Mouse (Mus musculus) heart, embryonic 13.5 days (tissue): ENCODE results near the gene Uba52. TPM values are rescaled to one million over a fixed set of nuclear protein-coding genes. Genes with fewer than 3 reads are reported as not detected.
"Not testable (repeated sequence)": the region's sequence is repeated elsewhere in the genome, so short reads cannot be mapped to it uniquely, and the experiment has no call there.

Experiments
- ATAC-seq: fragments of 200-750 bp; cut with Nextera tagmentation; 2 replicates; pipeline ENCODE4 v1.8.0; 2017; ENCODE audit warnings: moderate TSS enrichment; ENCODE audit not compliant: insufficient number of reproducible peaks, low FRiP score, low TSS enrichment; ENCODE audit errors: extremely low read depth
- H3K27ac ChIP-seq: fragments of 300-500 bp; sonication (generic); replicated peaks from 2 replicates; pipeline ENCODE4 v1.5.1; 2015; ENCODE audit warnings: moderate library complexity, mild to moderate bottlenecking, inconsistent platforms
- H3K27me3 ChIP-seq: fragments of 300-500 bp; sonication (generic); replicated peaks from 2 replicates; pipeline ENCODE4 v1.6.1; 2015; ENCODE audit warnings: mild to moderate bottlenecking, inconsistent platforms
- H3K36me3 ChIP-seq: fragments of 300-500 bp; sonication (generic); 2 replicates; pipeline ENCODE4 v1.6.1; 2015; ENCODE audit warnings: mild to moderate bottlenecking, inconsistent platforms
- H3K4me1 ChIP-seq: fragments of 300-500 bp; sonication (generic); 2 replicates; pipeline ENCODE4 v1.6.1; 2015; ENCODE audit warnings: inconsistent platforms
- H3K4me2 ChIP-seq: fragments of 300-500 bp; sonication (generic); 2 replicates; pipeline ENCODE4 v1.6.1; 2015; ENCODE audit warnings: inconsistent platforms, mild to moderate bottlenecking, moderate library complexity
- H3K4me3 ChIP-seq: fragments of 300-500 bp; sonication (generic); 2 replicates; pipeline ENCODE4 v1.5.1; 2015; ENCODE audit warnings: moderate library complexity, mild to moderate bottlenecking, inconsistent platforms
- H3K9ac ChIP-seq: fragments of 300-500 bp; sonication (generic); 2 replicates; pipeline ENCODE4 v1.6.1; 2015; ENCODE audit warnings: inconsistent platforms, mild to moderate bottlenecking, moderate library complexity
- H3K9me3 ChIP-seq: fragments of 300-500 bp; sonication (generic); 2 replicates; pipeline ENCODE4 v1.6.1; 2016; ENCODE audit warnings: inconsistent platforms
- WGBS: fragments of 180-500 bp; shearing (Covaris S2); methylation state at CpG from one replicate; pipeline ENCODE4 v1.1.7; 2015; ENCODE audit warnings: mixed read lengths; 5-methylcytosine and 5-hydroxymethylcytosine counted together
- polyA plus RNA-seq: library from polyadenylated mRNA; unstranded; fragments of >200 nt; fragmentation: Nextera tagmentation; extraction: Ambion mirVana; gene quantifications from 2 replicates; pipeline ENCODE4 v1.2.1, GENCODE M21; 2015

Gene Uba52
- polyA plus RNA-seq, 1 experiment from 2014 or later: 842 TPM

DNA sequence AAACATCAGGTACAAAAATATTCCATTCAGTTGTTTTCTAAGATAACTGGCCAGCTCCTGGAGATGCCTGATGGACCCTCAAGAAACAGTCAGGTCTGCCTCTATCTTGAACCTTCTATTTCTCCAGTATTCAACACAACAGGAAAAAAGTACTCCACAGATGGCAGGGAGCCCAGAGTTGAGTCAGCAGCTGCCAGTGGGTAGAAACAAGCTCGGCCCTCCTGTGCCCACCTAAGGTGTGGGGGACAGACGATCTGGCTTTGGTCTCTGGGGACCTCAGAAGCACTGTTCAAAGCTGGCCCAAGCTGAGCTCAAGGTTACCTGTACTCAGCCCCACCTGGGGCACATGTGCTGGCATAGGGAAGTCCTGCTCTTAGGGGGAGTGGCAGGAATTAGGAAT lies 2.8 kb upstream of the Uba52 start:
- no peaks in the 10 kb centered on the region for H3K27me3 ChIP-seq
- peaks cover 38% of the 10 kb centered on the region for H3K4me1 ChIP-seq
- H3K9ac ChIP-seq: peak overlapping the region; percentile 54
- H3K9me3 ChIP-seq: no peaks in the 10 kb centered on the region
- H3K36me3 ChIP-seq: peaks cover 67% of the 10 kb centered on the region
- 49% methylated on average over 2 of the region's 2 CpGs for WGBS
- H3K4me3 ChIP-seq: no peak overlapping the region
- ATAC-seq: no peak
- H3K27ac ChIP-seq: peak overlapping the region; percentile 36
- no peak overlapping the region for H3K4me2 ChIP-seq

DNA sequence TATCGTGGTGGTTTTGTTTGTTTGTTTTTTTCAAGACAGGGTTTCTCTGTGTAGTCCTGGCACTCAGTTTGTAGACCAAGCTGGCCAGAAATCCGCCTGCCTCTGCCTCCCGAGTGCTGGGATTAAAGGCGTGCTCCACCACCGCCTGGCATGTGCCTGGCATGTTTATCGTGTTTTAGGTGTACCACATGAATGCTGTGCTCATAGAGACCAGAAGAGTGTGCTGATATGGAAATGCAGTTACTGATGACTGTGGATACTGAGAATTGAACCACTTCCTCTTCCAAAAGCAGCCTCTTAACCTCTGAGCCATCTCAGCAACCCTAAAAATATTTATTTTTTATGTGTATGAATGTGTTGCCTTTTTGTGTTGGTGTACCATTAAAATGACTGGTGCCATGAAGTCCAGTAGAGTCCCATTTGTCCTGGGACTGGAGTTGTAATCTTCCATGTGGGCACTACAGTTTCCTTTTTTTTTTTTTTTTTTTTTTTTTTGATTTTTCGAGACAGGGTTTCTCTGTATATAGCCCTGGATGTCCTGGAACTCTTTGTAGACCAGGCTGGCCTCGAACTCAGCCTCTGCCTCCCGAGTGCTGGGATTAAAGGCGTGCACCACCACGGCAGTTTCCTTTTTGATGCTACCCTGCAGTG lies 1.8 kb upstream of the Uba52 start:
- Histone ChIP-seq H3K4me2 (peak overlapping the region; percentile 89; the same call in 1 of the 2 replicates), H3K9me3 (no peaks in the 10 kb centered on the region), H3K27ac (peak overlapping the region; percentile 36; the same call in 1 of the 2 replicates), H3K4me3 (no peak overlapping the region), H3K36me3 (peaks cover 67% of the 10 kb centered on the region), H3K9ac (no peak overlapping the region), H3K27me3 (no peaks in the 10 kb centered on the region), H3K4me1 (peaks cover 45% of the 10 kb centered on the region)
- ATAC-seq: no peak
- WGBS: 87% methylated on average over 11 of the region's 11 CpGs

DNA sequence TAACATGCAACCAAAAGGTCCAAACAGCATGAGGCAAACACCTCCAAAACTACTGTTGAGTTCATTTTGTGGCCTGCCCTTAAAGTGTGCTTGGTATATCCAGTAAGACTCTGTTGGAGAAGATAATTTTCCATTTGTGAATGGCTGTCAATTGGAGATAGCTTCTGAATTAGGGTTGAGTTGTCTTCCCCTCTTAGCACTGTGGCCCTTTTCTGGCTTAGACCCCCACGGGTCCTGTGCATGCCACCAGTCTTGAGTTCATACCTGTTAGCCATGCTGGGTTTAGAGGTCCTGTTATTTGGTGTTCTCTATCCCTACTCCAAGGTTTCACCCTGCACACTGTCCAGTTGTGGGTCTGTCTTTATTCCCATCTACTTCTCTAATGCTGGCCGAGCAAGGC lies 1.2 kb upstream of the Uba52 start:
- H3K27ac ChIP-seq: no peak overlapping the region
- peak overlapping the region; percentile 89; the same call in 1 of the 2 replicates for H3K4me2 ChIP-seq
- 89% methylated on average over 2 of the region's 2 CpGs for WGBS
- no peaks in the 10 kb centered on the region for H3K9me3 ChIP-seq
- H3K27me3 ChIP-seq: no peaks in the 10 kb centered on the region
- H3K4me3 ChIP-seq: no peak overlapping the region; the same call in 1 of the 2 replicates
- peaks cover 70% of the 10 kb centered on the region for H3K36me3 ChIP-seq
- peaks cover 51% of the 10 kb centered on the region for H3K4me1 ChIP-seq
- no peak overlapping the region for H3K9ac ChIP-seq
- no peak for ATAC-seq

DNA sequence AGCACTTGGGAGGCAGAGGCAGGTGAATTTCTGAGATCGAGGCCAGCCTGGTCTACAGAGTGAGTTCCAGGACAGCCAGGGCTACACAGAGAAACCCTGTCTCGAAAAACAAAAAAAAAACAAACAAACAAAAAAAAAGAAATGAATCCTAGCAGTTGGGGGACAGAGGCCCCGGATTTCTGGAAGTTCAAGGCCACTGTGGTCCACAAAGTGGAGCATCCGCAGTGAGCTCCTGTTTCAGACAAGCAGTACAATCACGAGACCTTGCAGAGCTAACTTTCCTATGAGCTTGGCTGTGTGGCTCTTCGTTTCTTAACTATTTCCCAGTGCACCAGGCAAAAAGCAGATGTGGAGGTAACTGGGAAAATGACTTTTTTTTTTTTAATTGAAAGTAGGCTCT lies 573 bp upstream of the Uba52 start:
- not testable (repeated sequence) for ATAC-seq, H3K9me3 ChIP-seq, H3K27me3 ChIP-seq
- peak overlapping the region; percentile 89 for H3K4me2 ChIP-seq
- peaks cover 64% of the 10 kb centered on the region for H3K36me3 ChIP-seq
- H3K9ac ChIP-seq: peak overlapping the region; percentile 99
- H3K4me3 ChIP-seq: peak overlapping the region; percentile 98
- H3K4me1 ChIP-seq: peaks cover 52% of the 10 kb centered on the region
- WGBS: 75% methylated on average over 6 of the region's 6 CpGs
- H3K27ac ChIP-seq: peak overlapping the region; percentile 98

DNA sequence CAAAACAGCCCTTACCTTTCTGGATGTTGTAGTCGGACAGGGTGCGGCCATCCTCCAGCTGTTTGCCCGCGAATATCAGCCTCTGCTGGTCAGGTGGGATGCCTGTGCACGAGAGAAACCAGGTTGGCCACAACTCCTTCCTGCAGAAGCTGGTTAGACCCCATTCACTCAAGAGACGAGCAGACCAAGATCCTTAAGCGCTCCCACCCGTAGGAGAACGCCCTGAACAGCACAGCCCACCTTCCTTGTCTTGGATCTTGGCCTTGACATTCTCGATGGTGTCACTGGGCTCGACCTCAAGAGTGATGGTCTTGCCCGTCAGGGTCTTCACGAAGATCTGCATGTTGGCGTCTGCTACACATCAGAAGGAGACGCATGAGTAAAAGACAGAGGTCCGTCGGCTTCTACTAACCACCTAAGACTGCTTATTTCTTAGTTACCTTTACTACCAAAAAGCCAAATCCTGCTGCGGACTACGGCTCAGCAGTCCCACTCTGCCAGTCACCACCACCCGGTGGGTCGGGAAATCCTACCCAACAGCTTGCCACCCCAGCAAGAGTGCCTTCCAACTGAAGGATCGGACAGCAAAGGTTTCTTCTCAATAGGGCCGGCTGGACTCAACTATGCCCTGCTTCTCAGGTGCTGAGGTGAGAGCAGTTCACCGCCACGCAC lies 1.2 kb downstream of the Uba52 start:
- Histone ChIP-seq H3K36me3 (peaks cover 52% of the 10 kb centered on the region), H3K4me3 (peak overlapping the region; percentile 98), H3K27ac (peak overlapping the region; percentile 98), H3K27me3 (no peaks in the 10 kb centered on the region), H3K4me2 (peak overlapping the region; percentile 89), H3K4me1 (peaks cover 70% of the 10 kb centered on the region), H3K9ac (peak overlapping the region; percentile 99), H3K9me3 (no peaks in the 10 kb centered on the region)
- WGBS: 7% methylated on average over 25 of the region's 25 CpGs
- ATAC-seq: no peak

DNA sequence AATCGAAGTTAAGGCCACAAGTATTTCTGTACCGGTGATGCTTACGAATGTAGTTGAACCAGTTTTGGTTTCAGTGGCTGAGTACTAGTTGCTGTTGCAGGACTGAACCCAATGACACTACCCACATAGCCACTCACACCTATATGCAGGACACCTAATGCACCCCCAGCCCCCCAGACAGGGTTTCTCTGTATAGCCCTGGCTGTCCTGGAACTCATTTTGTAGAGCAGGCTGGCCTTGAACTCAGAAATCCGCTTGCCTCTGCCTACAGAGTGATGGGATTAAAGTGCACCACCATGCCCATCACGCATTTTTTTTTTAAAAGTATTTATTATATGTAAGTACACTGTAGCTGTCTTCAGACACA lies 3.6 kb downstream of the Uba52 start:
- peaks cover 22% of the 10 kb centered on the region for H3K27me3 ChIP-seq
- H3K9me3 ChIP-seq: no peaks in the 10 kb centered on the region
- H3K9ac ChIP-seq: peak overlapping the region; percentile 95
- peak overlapping the region; percentile 73 for H3K4me3 ChIP-seq
- peaks cover 35% of the 10 kb centered on the region for H3K36me3 ChIP-seq
- H3K4me1 ChIP-seq: peaks cover 80% of the 10 kb centered on the region
- no peak for ATAC-seq
- 61% methylated on average over 5 of the region's 5 CpGs for WGBS
- H3K4me2 ChIP-seq: peak overlapping the region; percentile 82
- H3K27ac ChIP-seq: peak overlapping the region; percentile 95; the same call in 1 of the 2 replicates

DNA sequence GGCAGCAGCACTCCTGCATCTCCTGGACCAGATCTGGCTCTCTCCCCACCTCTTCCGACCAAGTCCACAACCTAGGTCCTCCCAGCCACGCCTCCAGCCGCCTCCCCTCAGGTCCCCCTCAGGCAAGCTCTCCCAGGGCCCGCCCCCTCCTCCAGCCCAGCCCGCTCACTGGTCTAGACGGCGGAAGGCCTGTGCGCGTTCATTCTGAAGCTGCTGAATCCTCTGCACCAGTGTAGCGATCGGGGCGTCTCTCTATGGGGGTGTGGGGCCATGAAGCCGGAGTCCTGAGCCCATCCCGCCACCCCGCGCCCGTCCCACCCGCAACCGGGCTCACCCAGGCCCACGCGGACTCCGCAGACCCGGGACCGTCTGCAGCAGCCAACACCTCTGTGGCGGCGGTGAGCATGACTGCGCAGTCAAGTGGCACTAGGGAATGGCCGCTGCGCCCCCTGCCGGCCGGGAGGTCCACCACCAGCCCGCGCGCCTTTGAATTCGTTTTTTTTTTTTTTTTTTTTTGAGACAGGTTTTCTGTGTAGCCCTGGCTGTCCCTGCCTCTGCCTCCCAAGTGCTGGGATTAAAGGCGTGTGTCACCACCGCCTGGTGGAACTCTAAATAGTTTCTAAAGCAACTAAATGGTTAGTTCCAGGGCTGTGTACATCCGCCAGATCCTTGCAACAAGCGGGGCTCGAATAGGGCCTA lies 4.1 kb downstream of the Uba52 start, which contains the start of gene Rex1bd:
TSS of gene Rex1bd (minus strand) at position 425 of the 699 bp plus-strand sequence.
- H3K4me1 ChIP-seq: peaks cover 81% of the 10 kb centered on the region
- peak; percentile 81 for ATAC-seq

DNA sequence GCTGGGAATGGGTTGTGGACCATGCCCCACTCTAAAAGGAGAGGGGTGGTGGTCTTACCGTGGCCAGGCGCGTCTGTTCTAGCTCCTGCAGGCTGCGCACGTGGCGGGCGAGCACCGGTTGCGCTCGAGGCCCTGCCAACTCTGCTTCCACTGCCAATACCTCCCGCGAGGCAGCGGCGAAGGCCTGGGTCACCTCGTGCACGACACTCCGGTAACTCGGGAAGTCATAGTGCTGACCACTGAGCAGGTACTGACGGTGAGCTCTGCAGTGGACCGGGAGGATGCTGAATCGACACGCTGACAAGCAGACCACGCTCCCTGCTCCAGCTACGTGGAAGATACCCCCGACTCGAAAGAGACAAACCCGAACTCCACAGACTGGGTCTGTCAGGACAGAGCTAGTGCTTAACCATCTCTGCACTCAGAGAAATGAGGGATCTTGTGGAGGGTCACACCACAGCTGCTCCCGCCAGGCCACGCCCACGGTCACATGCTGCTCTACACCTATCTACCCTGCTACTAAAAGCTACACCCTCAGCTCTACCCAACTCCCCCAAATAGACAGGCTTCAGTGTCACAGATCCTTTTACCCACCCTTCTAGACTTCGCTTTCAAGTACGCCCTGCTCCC lies 4.8 kb downstream of the Uba52 start:
- Histone ChIP-seq H3K4me1 (peaks cover 81% of the 10 kb centered on the region), H3K9ac (peak overlapping the region; percentile 95), H3K4me2 (peak overlapping the region; percentile 82), H3K27ac (peak overlapping the region; percentile 95), H3K4me3 (peak overlapping the region; percentile 73), H3K9me3 (no peaks in the 10 kb centered on the region), H3K36me3 (peaks cover 35% of the 10 kb centered on the region), H3K27me3 (peaks cover 33% of the 10 kb centered on the region)
- ATAC-seq: peak; percentile 5; the same call in 1 of the 2 replicates
- WGBS: 40% methylated on average over 32 of the region's 32 CpGs

More for the DNA sequence above, 4.1 kb downstream of the Uba52 start, which contains the start of gene Rex1bd:
- Histone ChIP-seq H3K4me2 (peak within 1 kb of the TSS; percentile 82), H3K27me3 (peaks cover 27% of the 10 kb centered on the region), H3K9me3 (no peaks in the 10 kb centered on the region), H3K9ac (peak within 1 kb of the TSS; percentile 95), H3K27ac (peak within 1 kb of the TSS; percentile 95), H3K4me3 (peak within 1 kb of the TSS; percentile 73), H3K36me3 (peaks cover 35% of the 10 kb centered on the region)
- 3% methylated on average over 40 of the region's 40 CpGs for WGBS

DNA sequence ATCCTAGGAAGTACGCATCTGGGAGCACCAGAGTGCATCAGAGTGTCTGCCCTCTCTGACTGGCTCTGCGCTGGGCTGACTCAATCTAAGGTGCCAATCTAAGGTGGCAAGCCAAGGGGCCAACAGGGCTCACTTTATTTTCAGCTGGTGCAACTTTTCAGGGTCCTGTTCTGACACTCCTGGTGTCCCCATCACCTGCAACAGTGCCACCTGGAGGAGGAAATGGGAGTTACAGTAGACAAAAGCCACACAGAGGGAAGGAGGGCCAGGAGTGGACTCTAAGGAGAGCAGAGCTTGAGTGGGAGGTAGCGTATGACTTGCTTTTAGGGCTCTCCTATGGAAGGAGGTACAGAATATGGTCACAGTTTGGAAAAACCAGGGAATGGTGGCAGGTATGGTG lies 5.8 kb downstream of the Uba52 start:
- peaks cover 35% of the 10 kb centered on the region for H3K36me3 ChIP-seq
- WGBS: 73% methylated on average over 3 of the region's 3 CpGs

DNA sequence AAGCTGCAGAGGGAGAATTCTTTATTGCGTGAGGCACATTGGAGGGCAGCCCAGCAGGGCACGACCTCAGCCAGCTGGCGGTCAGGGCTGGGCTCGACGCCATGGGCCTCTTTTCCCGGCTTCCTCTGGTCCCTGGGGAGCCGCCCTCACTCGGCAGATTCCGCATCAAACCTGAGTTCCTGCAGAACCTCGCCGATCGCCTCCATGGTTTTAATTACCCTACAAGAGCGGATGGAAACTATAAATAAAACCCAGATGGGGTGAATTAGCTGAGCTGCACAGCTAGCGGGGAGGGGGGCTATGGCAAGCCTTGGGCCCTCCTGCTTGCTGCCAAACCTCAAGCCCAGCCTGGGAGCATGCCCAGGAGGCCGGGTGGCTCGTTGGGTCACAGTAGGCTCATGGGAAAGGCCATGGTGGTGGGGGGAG lies 6.3 kb downstream of the Uba52 start:
- no peak overlapping the region for H3K9ac ChIP-seq
- 72% methylated on average over 16 of the region's 16 CpGs for WGBS
- ATAC-seq: no peak
- no peaks in the 10 kb centered on the region for H3K9me3 ChIP-seq
- no peak overlapping the region for H3K27ac ChIP-seq
- peaks cover 84% of the 10 kb centered on the region for H3K4me1 ChIP-seq
- H3K36me3 ChIP-seq: peaks cover 35% of the 10 kb centered on the region
- no peak overlapping the region for H3K4me2 ChIP-seq
- no peak overlapping the region for H3K4me3 ChIP-seq
- H3K27me3 ChIP-seq: peaks cover 49% of the 10 kb centered on the region

More for the DNA sequence above, 5.8 kb downstream of the Uba52 start:
- Histone ChIP-seq H3K27me3 (peaks cover 43% of the 10 kb centered on the region), H3K9me3 (no peaks in the 10 kb centered on the region), H3K4me3 (0 out of 2 replicates have a peak overlapping the region, but pooled peaks have one; percentile 73), H3K4me1 (peaks cover 84% of the 10 kb centered on the region), H3K4me2 (peak overlapping the region; percentile 82), H3K9ac (no peak overlapping the region), H3K27ac (no peak overlapping the region)
- no peak for ATAC-seq
